Mouse (Mus musculus): Measurements from ENCODE around the gene Gm9745.
"Not testable (repeated sequence)": the region's sequence is repeated elsewhere in the genome, so short reads cannot be mapped to it uniquely, and the experiment has no call there.

- TF ChIP-seq CTCF, EP300 (IDR thresholded peaks at IDR 0.05; ENCODE audit: low read depth): not testable (repeated sequence)
Measured at GRCm38 (mm10) chr13:8959058-8959457, 11.0 kb upstream of the Gm9745 start.
